Mouse (Mus musculus) embryonic facial prominence, embryonic 13.5 days (tissue): Measurements from ENCODE around the gene Zfp219. TPM values are rescaled to one million over a fixed set of nuclear protein-coding genes. Genes with fewer than 3 reads are reported as not detected.

Source experiments
- ATAC-seq: fragments of 200-750 bp; cut with Nextera tagmentation; 2 replicates; pipeline ENCODE4 v1.8.0; 2017; ENCODE audit warnings: low read depth; ENCODE audit not compliant: insufficient number of reproducible peaks, insufficient read depth, low FRiP score, low TSS enrichment
- H3K27ac ChIP-seq: fragments of 300-500 bp; sonication (generic); 2 replicates; pipeline ENCODE4 v1.5.1; 2015; ENCODE audit warnings: moderate library complexity, mild to moderate bottlenecking, inconsistent platforms
- H3K27me3 ChIP-seq: fragments of 300-500 bp; sonication (generic); 2 replicates; pipeline ENCODE4 v1.6.1; 2015; ENCODE audit warnings: mild to moderate bottlenecking, inconsistent platforms
- H3K36me3 ChIP-seq: fragments of 300-500 bp; sonication (generic); 2 replicates; pipeline ENCODE4 v1.6.1; 2015; ENCODE audit warnings: mild to moderate bottlenecking, inconsistent platforms
- H3K4me1 ChIP-seq: fragments of 300-500 bp; sonication (generic); 2 replicates; pipeline ENCODE4 v1.6.1; 2015; ENCODE audit warnings: inconsistent platforms
- H3K4me2 ChIP-seq: fragments of 300-500 bp; sonication (generic); 2 replicates; pipeline ENCODE4 v1.6.1; 2015; ENCODE audit warnings: moderate library complexity, mild to moderate bottlenecking, inconsistent platforms
- H3K4me3 ChIP-seq: fragments of 300-500 bp; sonication (generic); 2 replicates; pipeline ENCODE4 v1.5.1; 2015; ENCODE audit warnings: mild to moderate bottlenecking, inconsistent platforms
- H3K9ac ChIP-seq: fragments of 300-500 bp; sonication (generic); 2 replicates; pipeline ENCODE4 v1.6.1; 2015; ENCODE audit warnings: mild to moderate bottlenecking, inconsistent platforms
- H3K9me3 ChIP-seq: fragments of 300-500 bp; sonication (generic); 2 replicates; pipeline ENCODE4 v1.6.1; 2016; ENCODE audit warnings: inconsistent platforms
- WGBS: fragments of 180-500 bp; shearing (Covaris S2); methylation state at CpG from one replicate; pipeline ENCODE4 v1.1.7; 2015; ENCODE audit warnings: mixed read lengths; 5-methylcytosine and 5-hydroxymethylcytosine counted together
- polyA plus RNA-seq: library from polyadenylated mRNA; unstranded; fragments of >200 nt; fragmentation: Nextera tagmentation; extraction: Ambion mirVana; gene quantifications from 2 replicates; pipeline ENCODE4 v1.2.1, GENCODE M21; 2015

Zfp219 gene
- polyA plus RNA-seq, 1 experiment from 2014 or later: 31.1 TPM

DNA sequence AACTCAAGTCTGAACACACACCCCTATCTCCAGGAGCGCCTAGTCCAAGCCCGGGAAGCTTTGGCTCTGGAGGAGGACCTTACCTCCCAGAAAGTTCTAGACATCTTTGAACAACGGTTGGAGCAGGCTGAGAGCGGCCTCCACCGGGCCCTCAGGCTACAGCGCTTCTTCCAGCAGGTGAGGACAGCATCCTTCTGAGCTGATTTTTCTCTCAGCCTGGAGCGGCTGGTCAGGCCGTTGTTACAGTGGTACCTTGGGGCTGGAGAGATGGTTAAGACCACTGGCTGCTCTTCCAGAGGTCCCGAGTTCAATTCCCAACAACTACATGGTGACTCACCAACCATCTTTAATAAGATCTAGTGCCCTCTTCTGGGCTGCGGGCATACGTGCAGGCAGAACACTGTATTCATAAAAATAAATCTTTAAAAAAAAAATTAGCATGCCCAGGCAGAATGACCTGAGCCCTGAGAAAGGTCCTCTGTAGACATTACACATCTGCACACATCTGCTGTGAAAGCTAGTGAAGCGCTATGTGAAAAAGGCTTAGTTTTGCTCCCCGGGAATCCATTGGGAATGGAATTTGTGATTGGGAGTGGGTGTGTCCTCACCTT, 24.2 kb downstream of the Zfp219 start:
- no peak for ATAC-seq
- Histone ChIP-seq H3K27ac (no peak overlapping the region), H3K27me3 (no peaks in the 10 kb centered on the region), H3K9ac (no peak overlapping the region), H3K4me2 (no peak overlapping the region), H3K4me1 (no peaks in the 10 kb centered on the region), H3K4me3 (no peak overlapping the region), H3K36me3 (peaks cover 92% of the 10 kb centered on the region), H3K9me3 (no peaks in the 10 kb centered on the region)
- WGBS: 88% methylated on average over 13 of the region's 13 CpGs

DNA sequence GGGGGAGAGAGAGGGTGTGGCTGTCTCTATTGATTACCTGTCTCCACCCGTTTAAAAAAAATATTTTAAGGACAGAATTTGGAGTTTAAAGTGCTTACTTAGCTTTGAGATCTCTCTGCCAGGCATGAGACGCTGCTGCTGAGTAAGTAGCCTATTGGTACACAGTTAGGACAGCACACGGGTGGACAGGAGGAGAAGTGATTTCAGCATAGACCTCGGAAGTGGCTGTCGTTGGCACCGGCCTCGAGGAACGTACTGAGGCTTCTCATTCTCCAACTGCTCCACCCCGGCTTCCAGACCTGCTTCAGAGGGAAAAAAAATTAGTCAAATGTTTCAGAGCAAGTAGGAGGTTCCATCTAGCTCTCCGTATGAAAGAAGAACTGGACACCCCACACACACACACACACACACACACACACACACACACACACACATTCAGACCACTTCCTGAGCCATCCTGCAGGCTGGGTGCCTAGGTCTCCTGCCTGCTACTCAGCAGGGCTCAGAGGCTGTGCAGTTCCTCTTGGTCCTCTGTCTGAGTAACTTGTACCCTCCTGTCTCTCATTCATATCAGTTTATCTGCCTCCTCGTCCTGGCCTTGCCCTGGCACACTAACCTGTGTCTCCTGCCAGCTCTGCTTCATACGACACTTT, 25.2 kb downstream of the Zfp219 start:
- peaks cover 94% of the 10 kb centered on the region for H3K36me3 ChIP-seq

DNA sequence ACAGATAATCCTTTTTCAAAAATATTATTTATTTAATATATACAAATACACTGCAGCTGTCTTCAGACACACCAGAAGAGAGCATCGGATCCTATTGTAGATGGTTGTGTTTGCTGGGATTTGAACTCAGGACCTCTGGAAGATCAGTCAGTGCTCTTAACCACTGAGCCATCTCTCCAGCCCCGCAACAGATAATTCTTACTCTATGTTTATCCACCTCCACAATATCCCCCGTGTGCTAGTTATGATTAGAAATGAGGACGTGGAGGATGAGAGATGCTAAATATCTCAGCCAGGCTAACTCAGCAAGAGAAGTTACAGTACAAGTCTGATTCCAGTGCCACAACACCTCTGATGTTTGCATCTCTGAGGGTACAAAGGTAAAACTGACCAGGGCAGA, 26.1 kb downstream of the Zfp219 start:
- no peak for ATAC-seq
- 0 out of 2 replicates have a peak, but pooled peaks cover 1% of the 10 kb centered on the region for H3K4me1 ChIP-seq
- H3K36me3 ChIP-seq: peaks cover 94% of the 10 kb centered on the region
- no peaks in the 10 kb centered on the region for H3K27me3 ChIP-seq
- no peak overlapping the region for H3K27ac ChIP-seq
- no peaks in the 10 kb centered on the region for H3K9me3 ChIP-seq
- no peak overlapping the region for H3K9ac ChIP-seq
- 93% methylated on average over 4 of the region's 4 CpGs for WGBS
- no peak overlapping the region for H3K4me3 ChIP-seq
- no peak overlapping the region for H3K4me2 ChIP-seq

More for the DNA sequence above, 25.2 kb downstream of the Zfp219 start:
- no peaks in the 10 kb centered on the region for H3K27me3 ChIP-seq
- H3K9ac ChIP-seq: no peak overlapping the region
- 74% methylated on average over 12 of the region's 12 CpGs for WGBS
- H3K9me3 ChIP-seq: no peaks in the 10 kb centered on the region
- H3K4me2 ChIP-seq: no peak overlapping the region
- H3K4me1 ChIP-seq: no peaks in the 10 kb centered on the region
- ATAC-seq: no peak
- no peak overlapping the region for H3K4me3 ChIP-seq
- no peak overlapping the region for H3K27ac ChIP-seq

DNA sequence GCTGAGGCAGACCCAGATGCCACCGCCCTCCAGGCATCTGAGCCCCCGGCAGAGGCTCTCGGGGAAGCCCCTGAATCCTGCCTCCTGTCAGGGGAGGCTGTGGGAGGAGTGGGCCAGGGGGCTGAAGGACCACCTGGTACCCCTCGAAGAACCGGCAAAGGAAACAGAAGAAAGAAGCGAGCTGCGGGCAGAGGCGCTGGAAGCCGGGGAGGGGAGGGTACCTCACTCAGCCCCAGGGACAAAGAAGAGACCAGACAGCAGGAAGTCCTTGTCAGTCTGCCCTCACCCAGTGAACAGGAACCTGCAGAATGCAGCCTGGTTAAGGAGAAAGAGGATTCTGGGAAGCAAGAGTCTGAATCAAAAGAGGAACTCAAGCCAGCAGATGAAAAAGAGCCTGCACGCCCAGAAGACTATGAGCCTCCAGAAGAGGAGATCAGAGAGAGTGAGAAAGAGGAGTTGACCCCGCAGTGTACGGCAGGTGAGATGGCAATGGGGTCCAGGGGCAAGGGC, 31.0 kb downstream of the Zfp219 start:
- Histone ChIP-seq H3K27ac (no peak overlapping the region), H3K36me3 (peaks cover 74% of the 10 kb centered on the region), H3K9me3 (no peaks in the 10 kb centered on the region), H3K4me2 (no peak overlapping the region), H3K4me1 (peaks cover 28% of the 10 kb centered on the region), H3K9ac (peak overlapping the region; percentile 54), H3K27me3 (no peaks in the 10 kb centered on the region), H3K4me3 (no peak overlapping the region)
- WGBS: 57% methylated on average over 12 of the region's 12 CpGs
- ATAC-seq: no peak

DNA sequence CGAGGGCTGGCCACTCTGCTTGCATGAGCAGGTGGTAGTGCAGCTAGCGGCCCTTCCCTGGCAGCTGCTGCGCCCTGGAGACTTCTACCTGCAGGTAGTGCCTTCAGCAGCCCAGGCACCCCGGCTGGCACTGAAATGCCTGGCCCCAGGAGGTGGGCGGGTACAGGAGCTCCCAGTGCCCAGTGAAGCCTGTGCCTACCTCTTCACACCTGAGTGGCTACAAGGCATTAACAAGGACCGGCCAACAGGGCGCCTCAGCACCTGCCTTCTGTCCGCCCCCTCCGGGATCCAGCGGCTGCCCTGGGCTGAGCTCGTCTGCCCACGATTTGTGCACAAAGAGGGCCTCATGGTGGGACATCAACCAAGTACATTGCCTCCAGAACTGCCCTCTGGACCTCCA, 31.8 kb downstream of the Zfp219 start:
- Histone ChIP-seq H3K36me3 (peaks cover 66% of the 10 kb centered on the region), H3K4me3 (no peak overlapping the region), H3K9me3 (no peaks in the 10 kb centered on the region), H3K27ac (no peak overlapping the region), H3K4me2 (no peak overlapping the region), H3K27me3 (no peaks in the 10 kb centered on the region), H3K4me1 (peaks cover 34% of the 10 kb centered on the region), H3K9ac (peak overlapping the region; percentile 54; the same call in 1 of the 2 replicates)
- no peak for ATAC-seq
- WGBS: 77% methylated on average over 12 of the region's 12 CpGs

DNA sequence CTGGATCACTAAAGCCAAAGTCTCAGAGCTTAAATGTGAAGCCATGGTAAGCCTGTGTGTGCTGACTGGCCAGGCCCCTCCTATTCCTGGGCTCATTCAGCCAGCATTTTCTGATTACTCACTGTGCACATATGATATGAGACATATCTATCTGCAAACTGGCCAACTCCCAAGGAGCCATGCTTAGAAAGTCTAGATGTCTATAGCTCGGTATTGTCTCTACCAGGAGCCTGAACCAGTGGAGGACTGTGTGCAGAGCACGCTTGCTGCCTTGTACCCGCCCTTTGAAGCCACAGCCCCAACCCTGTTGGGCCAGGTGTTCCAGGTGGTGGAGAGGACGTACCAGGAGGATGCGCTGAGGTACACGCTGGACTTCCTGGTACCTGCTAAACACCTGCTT, 33.4 kb downstream of the Zfp219 start:
- Histone ChIP-seq H3K9ac (no peak overlapping the region), H3K36me3 (peaks cover 55% of the 10 kb centered on the region), H3K4me1 (peaks cover 39% of the 10 kb centered on the region), H3K4me3 (no peak overlapping the region), H3K27me3 (no peaks in the 10 kb centered on the region), H3K9me3 (no peaks in the 10 kb centered on the region), H3K27ac (no peak overlapping the region), H3K4me2 (peak overlapping the region; percentile 84; the same call in 1 of the 2 replicates)
- ATAC-seq: no peak
- WGBS: 89% methylated on average over 6 of the region's 6 CpGs

DNA sequence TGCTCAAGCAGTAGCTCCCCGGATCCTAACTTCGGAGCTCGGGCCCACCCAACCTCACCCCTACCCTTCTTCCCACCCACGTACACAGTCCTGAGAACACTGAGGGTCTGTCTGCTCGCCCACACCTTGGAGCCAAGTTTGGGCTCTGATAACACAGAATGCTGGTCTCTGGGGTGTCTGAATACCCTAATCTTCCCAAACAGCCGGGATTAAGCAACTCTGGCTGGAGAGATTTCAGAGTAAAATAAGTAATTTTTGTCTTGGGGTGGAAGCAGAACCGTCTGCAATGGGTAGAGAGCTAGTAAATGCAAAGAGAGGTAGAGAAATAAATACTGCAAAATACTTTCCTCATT, 34.4 kb downstream of the Zfp219 start:
- Histone ChIP-seq H3K4me3 (peak overlapping the region; percentile 77), H3K27me3 (no peaks in the 10 kb centered on the region), H3K4me2 (peak overlapping the region; percentile 84), H3K4me1 (peaks cover 39% of the 10 kb centered on the region), H3K27ac (peak overlapping the region; percentile 98), H3K36me3 (peaks cover 45% of the 10 kb centered on the region), H3K9me3 (no peaks in the 10 kb centered on the region), H3K9ac (peak overlapping the region; percentile 91)
- 3% methylated on average over 7 of the region's 7 CpGs for WGBS
- no peak for ATAC-seq

DNA sequence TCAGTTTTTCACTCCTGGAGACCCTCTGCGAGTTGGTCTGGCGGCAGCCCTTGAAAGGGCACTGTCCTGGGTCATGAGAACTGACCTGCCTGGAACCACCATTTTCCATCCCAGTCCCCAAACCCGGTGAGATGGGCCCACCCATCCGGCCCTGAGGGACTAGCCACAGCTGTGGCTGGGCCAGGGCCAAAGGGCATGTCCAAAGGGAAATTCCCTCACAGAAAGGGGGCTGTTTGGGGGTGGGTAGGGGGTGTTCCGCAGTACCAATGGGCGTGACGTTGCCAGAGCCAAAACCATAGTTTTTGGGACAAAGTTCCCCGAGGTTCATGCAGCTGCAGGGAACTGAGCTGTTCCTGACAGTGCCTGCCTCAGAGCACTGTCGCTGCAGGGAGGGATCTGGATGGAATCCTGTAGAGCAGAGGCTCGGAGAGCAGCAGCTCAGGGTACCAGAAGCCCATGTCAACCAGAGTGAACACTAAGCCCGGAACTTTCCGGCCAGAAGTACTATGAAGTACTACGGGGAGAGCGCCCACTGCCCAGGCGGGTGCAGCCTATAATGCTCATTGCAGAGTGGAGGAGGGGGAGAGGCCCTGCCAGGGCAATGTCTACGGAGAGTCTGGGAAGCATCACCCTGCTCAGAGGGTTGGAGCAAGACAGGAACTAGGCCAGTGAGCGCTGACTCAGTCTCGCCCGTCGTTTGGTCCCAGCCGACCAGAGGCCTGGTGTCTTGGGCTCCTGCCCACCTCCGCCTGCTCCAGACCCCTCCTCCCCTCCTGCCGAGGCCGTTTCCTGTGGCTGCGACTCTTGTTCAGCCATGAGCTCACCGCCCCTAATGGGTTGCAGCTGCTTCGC, 35.0 kb downstream of the Zfp219 start:
- H3K9me3 ChIP-seq: no peaks in the 10 kb centered on the region
- peaks cover 39% of the 10 kb centered on the region for H3K4me1 ChIP-seq
- H3K9ac ChIP-seq: peak overlapping the region; percentile 91
- peak overlapping the region; percentile 98 for H3K27ac ChIP-seq
- peak overlapping the region; percentile 84 for H3K4me2 ChIP-seq
- ATAC-seq: peak; percentile 79
- H3K27me3 ChIP-seq: no peaks in the 10 kb centered on the region
- H3K4me3 ChIP-seq: peak overlapping the region; percentile 77
- under 1% methylated on average over 27 of the region's 27 CpGs for WGBS
- peaks cover 39% of the 10 kb centered on the region for H3K36me3 ChIP-seq

DNA sequence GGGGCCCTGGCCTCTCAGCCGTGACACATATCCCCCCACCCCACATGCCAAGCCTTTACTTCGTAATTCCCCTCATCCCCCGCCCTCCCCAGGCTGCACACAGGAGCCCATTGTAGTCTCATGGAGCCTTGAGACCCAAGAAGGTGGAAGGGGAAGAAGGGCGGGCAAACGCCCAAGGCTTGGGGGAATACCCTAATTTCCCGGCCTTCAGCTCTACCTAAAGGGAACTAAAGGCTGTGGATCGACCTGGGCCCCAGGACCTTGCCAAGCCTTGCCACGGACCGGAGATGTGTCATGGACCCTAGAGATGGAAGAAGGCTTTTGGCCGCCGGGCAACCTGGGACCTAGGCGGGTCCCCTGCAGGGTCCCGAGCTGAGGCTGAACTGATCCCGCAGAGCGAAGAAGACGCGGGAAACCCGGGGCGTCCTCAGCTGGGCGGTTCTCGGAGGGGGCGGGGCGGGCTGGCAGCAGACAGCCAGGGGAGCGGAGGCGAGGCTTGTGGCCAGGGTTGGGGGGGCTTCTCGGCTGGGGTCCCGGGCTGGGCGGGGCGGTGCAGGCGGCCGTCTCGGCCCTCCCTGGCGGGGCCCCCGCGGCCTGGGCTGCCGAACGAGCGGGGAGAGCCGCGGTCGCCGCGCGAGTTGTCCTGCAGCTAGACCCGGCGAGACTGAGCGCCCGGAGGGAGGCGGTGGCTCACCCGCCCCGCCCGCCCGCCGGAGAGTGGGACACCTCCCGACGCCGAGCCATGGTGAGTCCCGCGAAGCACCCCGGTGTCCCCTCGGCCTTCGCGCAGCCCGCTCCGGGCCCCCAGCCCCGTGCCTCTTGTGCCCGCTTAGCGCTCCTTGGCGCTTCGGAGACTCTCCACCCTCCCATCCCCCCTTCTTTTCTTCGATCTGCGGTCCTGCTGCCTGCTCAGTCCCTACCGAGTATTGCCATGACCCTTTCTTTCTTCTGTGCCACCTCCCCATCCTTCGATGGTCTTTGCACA, 36.0 kb downstream of the Zfp219 start, which contains the start of gene Arhgef40:
TSS of gene Arhgef40 (plus strand) at position 473 of the 985 bp plus-strand sequence.
- peak within 1 kb of the TSS; percentile 98 for H3K27ac ChIP-seq
- H3K4me3 ChIP-seq: peak within 1 kb of the TSS; percentile 77
- peak within 1 kb of the TSS; percentile 84 for H3K4me2 ChIP-seq
- H3K27me3 ChIP-seq: no peaks in the 10 kb centered on the region
- H3K4me1 ChIP-seq: peaks cover 39% of the 10 kb centered on the region
- H3K36me3 ChIP-seq: peaks cover 29% of the 10 kb centered on the region
- no peaks in the 10 kb centered on the region for H3K9me3 ChIP-seq
- under 1% methylated on average over 47 of the region's 74 CpGs for WGBS
- peak within 1 kb of the TSS; percentile 91 for H3K9ac ChIP-seq
- peak; percentile 89 for ATAC-seq

DNA sequence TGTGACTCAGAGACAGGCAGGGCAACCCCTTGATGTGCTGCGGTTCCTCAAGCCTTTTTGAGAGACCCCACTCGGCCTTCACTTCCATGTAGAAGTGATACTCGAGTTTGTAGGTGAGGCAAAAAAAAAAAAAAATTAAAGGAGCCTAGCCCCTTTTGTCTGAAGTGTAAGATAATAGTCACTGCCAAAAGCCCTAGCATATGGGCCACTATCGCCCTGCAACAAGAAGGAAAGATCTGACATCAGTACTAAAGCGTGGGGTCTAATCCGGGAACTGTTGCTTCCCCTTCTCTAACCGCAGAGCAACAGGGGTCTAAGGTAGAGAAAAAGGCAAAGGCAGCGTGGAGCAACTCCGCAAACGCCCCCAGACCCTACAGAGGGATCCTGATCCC, 36.7 kb downstream of the Zfp219 start:
- H3K36me3 ChIP-seq: peaks cover 22% of the 10 kb centered on the region
- H3K4me2 ChIP-seq: peak overlapping the region; percentile 84
- peak overlapping the region; percentile 91 for H3K9ac ChIP-seq
- peaks cover 33% of the 10 kb centered on the region for H3K4me1 ChIP-seq
- ATAC-seq: no peak
- H3K4me3 ChIP-seq: peak overlapping the region; percentile 77
- H3K9me3 ChIP-seq: no peaks in the 10 kb centered on the region
- 9% methylated on average over 10 of the region's 10 CpGs for WGBS
- H3K27ac ChIP-seq: peak overlapping the region; percentile 98
- no peaks in the 10 kb centered on the region for H3K27me3 ChIP-seq
